Mouse (Mus musculus): ENCODE results near the gene Cox7c. TPM values are rescaled to one million over a fixed set of nuclear protein-coding genes. Genes with fewer than 3 reads are reported as not detected.
"Not testable (repeated sequence)": the region's sequence is repeated elsewhere in the genome, so short reads cannot be mapped to it uniquely, and the experiment has no call there.

The Cox7c gene
- 671 TPM in 2 replicates for polyA plus RNA-seq (2014; fragmentation: Nextera tagmentation; extraction: Ambion mirVana)

DNA sequence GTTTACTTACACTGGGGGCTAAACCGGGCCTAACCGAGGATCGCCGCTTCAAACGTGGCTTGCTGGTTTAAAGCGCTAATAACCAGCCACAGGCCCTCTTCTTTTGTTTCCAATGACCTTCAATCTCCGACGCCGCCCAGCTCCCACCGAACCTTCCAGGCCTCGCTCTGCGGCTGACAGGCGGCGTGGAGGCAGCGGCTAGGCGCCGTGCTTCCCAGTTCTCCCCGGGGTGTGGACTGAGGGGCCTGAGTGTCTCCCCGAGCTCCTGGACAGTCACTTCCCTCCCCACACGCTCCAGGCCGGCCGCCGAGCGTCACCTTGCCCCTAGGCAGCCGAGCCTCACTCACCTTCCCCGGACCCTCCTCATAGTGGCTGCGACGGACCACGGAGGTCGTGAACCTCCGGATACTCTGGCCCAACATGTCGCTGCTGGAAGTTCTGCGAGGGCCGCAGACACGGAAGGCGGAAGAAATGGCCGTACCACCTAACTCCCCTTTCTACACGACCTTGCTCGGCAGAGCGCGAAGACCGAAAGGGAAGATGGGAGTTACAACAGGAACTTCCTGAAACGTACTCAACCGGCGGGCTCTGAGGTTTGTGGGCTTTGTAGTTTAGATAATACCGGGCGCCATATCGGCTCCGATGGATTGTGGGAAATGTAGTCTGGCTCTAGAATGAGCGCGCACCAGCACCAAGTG, at the start of gene Cox7c:
Gene Cox7c, minus strand, starts transcription at position 651 of the 698 bp plus-strand sequence.
- no peaks in the 10 kb centered on the region for H3K9me3 ChIP-seq (ENCODE audit: control insufficient read depth, low read length)
- WGBS = under 1% methylated on average over 47 of the region's 51 CpGs

DNA sequence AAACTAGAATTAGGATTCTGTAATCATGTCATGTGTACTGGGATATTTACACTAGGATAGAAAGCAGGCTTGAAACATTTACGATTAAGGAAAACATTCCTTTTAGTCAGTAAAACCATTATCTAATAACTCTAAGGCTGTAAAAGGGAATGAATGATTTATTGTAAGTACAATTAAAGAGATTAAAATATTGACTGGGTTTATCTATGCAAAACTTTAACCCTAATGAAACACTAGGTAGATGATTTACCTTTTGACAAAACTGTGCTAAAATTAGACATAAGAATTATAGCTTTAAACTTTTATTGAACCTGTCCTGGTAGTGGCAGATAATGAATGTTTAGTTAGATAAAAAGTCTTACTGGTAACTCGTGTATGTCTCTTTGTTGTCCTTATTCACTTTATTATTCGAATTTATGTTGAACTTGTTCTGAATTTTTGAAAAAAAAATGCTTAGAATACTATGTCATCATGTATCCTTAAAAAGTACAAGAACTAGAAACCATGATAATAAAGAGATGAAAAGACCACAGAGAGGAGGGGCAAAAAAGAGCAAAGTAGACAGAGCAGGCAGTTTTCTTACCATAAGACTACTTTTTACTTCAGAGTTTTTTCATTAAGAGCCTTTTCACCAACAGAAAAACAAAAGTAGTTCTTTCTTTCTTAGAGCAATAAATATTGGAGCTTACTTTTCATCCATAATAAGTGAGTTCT, 21.5 kb upstream of the Cox7c start:
- H3K4me3 ChIP-seq (ENCODE audit: low read depth, low read length) = no peak overlapping the region
- H3K9ac ChIP-seq (ENCODE audit: low read length) = no peak overlapping the region
- H3K36me3 ChIP-seq (ENCODE audit: control insufficient read depth, insufficient read depth, low read length) = no peaks in the 10 kb centered on the region
- H3K27ac ChIP-seq (replicated peaks; ENCODE audit: low read depth, low read length) = no peak overlapping the region
- 58% methylated on average over 3 of the region's 3 CpGs for WGBS
- H3K4me2 ChIP-seq (ENCODE audit: low read depth, severe bottlenecking) = no peak overlapping the region
- ATAC-seq (ENCODE audit: insufficient number of reproducible peaks, low FRiP score, low TSS enrichment, low read depth) = no peak
- DNase-seq (ENCODE audit: low spot score) = no peak
- no peaks in the 10 kb centered on the region for H3K27me3 ChIP-seq (ENCODE audit: control insufficient read depth, insufficient read depth, low read length)
- no peaks in the 10 kb centered on the region for H3K4me1 ChIP-seq (ENCODE audit: control insufficient read depth, insufficient read depth, low read length)
- no peaks in the 10 kb centered on the region for H3K9me3 ChIP-seq (ENCODE audit: control insufficient read depth, low read length)

More for the DNA sequence above, at the start of gene Cox7c:
- Histone ChIP-seq H3K4me1 (ENCODE audit: control insufficient read depth, insufficient read depth, low read length) (no peaks in the 10 kb centered on the region), H3K4me3 (ENCODE audit: low read depth, low read length) (peak within 1 kb of the TSS; percentile 79), H3K4me2 (ENCODE audit: low read depth, severe bottlenecking) (peak within 1 kb of the TSS; percentile 54), H3K36me3 (ENCODE audit: control insufficient read depth, insufficient read depth, low read length) (peaks cover 2% of the 10 kb centered on the region; the same call in 1 of the 2 replicates), H3K9ac (ENCODE audit: low read length) (peak within 1 kb of the TSS; percentile 98), H3K27me3 (ENCODE audit: control insufficient read depth, insufficient read depth, low read length) (no peaks in the 10 kb centered on the region), H3K27ac (replicated peaks; ENCODE audit: low read depth, low read length) (peak within 1 kb of the TSS; percentile 84)
- peak; percentile 95 for ATAC-seq (ENCODE audit: insufficient number of reproducible peaks, low FRiP score, low TSS enrichment, low read depth)
- DNase-seq (ENCODE audit: low spot score) = peak; percentile 85

DNA sequence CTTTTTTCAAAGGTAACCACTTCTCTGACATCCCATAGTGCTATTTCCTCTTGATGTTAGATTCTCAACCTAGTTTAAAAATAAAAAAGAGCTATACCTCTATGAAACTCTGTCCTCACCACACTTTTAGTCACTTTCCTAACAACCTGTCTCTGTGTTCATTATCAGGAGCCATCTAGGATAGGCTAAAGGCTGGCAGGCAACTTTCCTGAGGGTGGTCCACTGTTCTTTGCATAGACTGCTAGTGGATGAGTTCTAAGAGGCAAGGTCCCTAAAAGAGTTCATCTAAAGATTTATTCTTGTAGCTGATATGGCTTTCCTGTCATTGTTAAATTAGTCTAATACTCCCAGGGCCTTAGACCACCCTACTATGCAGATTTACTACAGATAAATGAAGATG, 20.8 kb upstream of the Cox7c start:
- H3K36me3 ChIP-seq (ENCODE audit: control insufficient read depth, insufficient read depth, low read length) = no peaks in the 10 kb centered on the region
- no peaks in the 10 kb centered on the region for H3K9me3 ChIP-seq (ENCODE audit: control insufficient read depth, low read length)
- no peak for DNase-seq (ENCODE audit: low spot score)
- H3K27me3 ChIP-seq (ENCODE audit: control insufficient read depth, insufficient read depth, low read length) = no peaks in the 10 kb centered on the region
- no peak overlapping the region for H3K27ac ChIP-seq (replicated peaks; ENCODE audit: low read depth, low read length)
- ATAC-seq (ENCODE audit: insufficient number of reproducible peaks, low FRiP score, low TSS enrichment, low read depth) = no peak
- no peak overlapping the region for H3K4me3 ChIP-seq (ENCODE audit: low read depth, low read length)
- H3K4me2 ChIP-seq (ENCODE audit: low read depth, severe bottlenecking) = no peak overlapping the region
- H3K9ac ChIP-seq (ENCODE audit: low read length) = no peak overlapping the region
- H3K4me1 ChIP-seq (ENCODE audit: control insufficient read depth, insufficient read depth, low read length) = no peaks in the 10 kb centered on the region

DNA sequence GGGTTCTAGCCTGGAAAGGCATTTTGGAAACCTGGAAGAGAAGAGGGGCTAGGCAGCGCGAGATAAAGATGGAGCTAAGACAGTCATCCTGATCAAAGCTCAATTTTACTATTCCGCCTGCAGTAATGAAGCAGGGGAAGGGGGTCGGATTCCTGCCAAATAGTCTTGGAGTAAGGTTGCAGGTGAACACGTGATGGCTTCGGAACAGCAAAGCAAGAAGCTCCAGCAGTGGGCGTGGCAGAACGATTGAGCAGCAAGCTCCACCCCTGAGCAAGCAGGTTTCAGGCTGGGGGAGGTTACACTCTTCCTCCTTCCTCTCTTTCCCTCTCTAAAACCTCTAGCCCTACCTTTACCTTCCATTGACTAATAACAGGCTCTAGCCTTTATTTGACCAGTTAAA, 7.4 kb upstream of the Cox7c start:
- H3K27ac ChIP-seq (replicated peaks; ENCODE audit: low read depth, low read length); H3K4me2 ChIP-seq (ENCODE audit: low read depth, severe bottlenecking); DNase-seq (ENCODE audit: low spot score); H3K9ac ChIP-seq (ENCODE audit: low read length); H3K4me3 ChIP-seq (ENCODE audit: low read depth, low read length); H3K4me1 ChIP-seq (ENCODE audit: control insufficient read depth, insufficient read depth, low read length); H3K27me3 ChIP-seq (ENCODE audit: control insufficient read depth, insufficient read depth, low read length); H3K9me3 ChIP-seq (ENCODE audit: control insufficient read depth, low read length); H3K36me3 ChIP-seq (ENCODE audit: control insufficient read depth, insufficient read depth, low read length); ATAC-seq (ENCODE audit: insufficient number of reproducible peaks, low FRiP score, low TSS enrichment, low read depth): not testable (repeated sequence)
- WGBS = 29% methylated on average over 8 of the region's 8 CpGs

DNA sequence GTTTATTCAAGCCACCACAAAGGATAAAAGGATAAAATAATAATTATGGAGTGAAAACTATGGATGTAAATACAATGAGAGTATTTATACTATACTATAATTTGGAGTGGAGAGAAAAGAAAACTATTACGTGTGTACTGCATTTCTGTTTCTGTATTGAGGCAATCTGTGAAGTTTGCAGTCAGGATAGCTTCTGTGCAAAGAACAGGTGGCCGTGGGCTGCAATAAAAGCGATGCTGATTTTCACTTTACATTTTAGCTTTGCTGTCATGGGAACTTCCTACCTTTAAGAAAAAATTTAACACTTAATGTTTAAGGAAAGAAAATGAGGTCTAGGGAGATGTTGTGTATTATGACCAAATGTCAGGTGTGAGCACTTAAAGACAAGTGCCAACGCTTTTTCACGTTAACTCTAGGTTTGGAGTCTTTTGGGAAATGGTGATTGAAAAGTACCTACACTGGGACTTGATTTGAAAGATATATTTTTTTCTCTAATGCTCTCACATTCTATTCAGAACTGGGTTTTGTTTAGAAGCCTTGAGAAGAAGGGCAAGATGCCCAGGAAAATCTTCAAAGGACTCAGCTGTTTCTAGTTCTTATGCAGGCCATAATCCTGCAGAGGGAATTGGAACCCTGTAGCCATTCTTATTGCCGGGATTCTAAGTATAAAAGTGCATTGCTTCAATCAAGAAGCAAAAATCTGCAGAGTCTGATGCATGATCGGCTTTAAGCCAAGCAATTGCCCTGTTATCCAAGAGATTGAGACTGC, 41.6 kb downstream of the Cox7c start:
- no peaks in the 10 kb centered on the region for H3K4me1 ChIP-seq (ENCODE audit: control insufficient read depth, insufficient read depth, low read length)
- no peaks in the 10 kb centered on the region for H3K36me3 ChIP-seq (ENCODE audit: control insufficient read depth, insufficient read depth, low read length)
- no peak overlapping the region for H3K4me3 ChIP-seq (ENCODE audit: low read depth, low read length)
- WGBS = 84% methylated on average over 7 of the region's 7 CpGs
- no peak overlapping the region for H3K4me2 ChIP-seq (ENCODE audit: low read depth, severe bottlenecking)
- DNase-seq (ENCODE audit: low spot score) (no peak), ATAC-seq (ENCODE audit: insufficient number of reproducible peaks, low FRiP score, low TSS enrichment, low read depth) (no peak)
- H3K9me3 ChIP-seq (ENCODE audit: control insufficient read depth, low read length) = no peaks in the 10 kb centered on the region
- H3K9ac ChIP-seq (ENCODE audit: low read length) = no peak overlapping the region
- H3K27ac ChIP-seq (replicated peaks; ENCODE audit: low read depth, low read length) = no peak overlapping the region
- H3K27me3 ChIP-seq (ENCODE audit: control insufficient read depth, insufficient read depth, low read length) = no peaks in the 10 kb centered on the region

Measured in limb, embryonic 11.5 days (tissue).